Mouse (Mus musculus) limb, embryonic 13.5 days (tissue): ENCODE results near the gene Apol10b. TPM values are rescaled to one million over a fixed set of nuclear protein-coding genes. Genes with fewer than 3 reads are reported as not detected.
"Not testable (repeated sequence)": the region's sequence is repeated elsewhere in the genome, so short reads cannot be mapped to it uniquely, and the experiment has no call there.

Experiments used
- ATAC-seq: fragments of 200-750 bp; cut with Nextera tagmentation; 2 replicates; pipeline ENCODE4 v1.8.0; 2017; ENCODE audit warnings: low read depth, moderate number of reproducible peaks, moderate TSS enrichment; ENCODE audit not compliant: low FRiP score
- H3K27ac ChIP-seq: fragments of 300-500 bp; sonication (generic); 2 replicates; pipeline ENCODE4 v1.5.1; 2015; ENCODE audit warnings: inconsistent platforms, mild to moderate bottlenecking, moderate library complexity
- H3K27me3 ChIP-seq: fragments of 300-500 bp; sonication (generic); 2 replicates; pipeline ENCODE4 v1.6.1; 2015; ENCODE audit warnings: mild to moderate bottlenecking, inconsistent platforms
- H3K36me3 ChIP-seq: fragments of 300-500 bp; sonication (generic); 2 replicates; pipeline ENCODE4 v1.6.1; 2015; ENCODE audit warnings: inconsistent platforms, mild to moderate bottlenecking, moderate library complexity
- H3K4me1 ChIP-seq: fragments of 300-500 bp; sonication (generic); 2 replicates; pipeline ENCODE4 v1.6.1; 2015; ENCODE audit warnings: inconsistent platforms
- H3K4me2 ChIP-seq: fragments of 300-500 bp; sonication (generic); replicated peaks from 2 replicates; pipeline ENCODE4 v1.6.1; 2015; ENCODE audit warnings: inconsistent platforms, mild to moderate bottlenecking, moderate library complexity
- H3K4me3 ChIP-seq: fragments of 300-500 bp; sonication (generic); 2 replicates; pipeline ENCODE4 v1.5.1; 2015; ENCODE audit warnings: moderate library complexity, mild to moderate bottlenecking, inconsistent platforms
- H3K9ac ChIP-seq: fragments of 300-500 bp; sonication (generic); 2 replicates; pipeline ENCODE4 v1.6.1; 2015; ENCODE audit warnings: mild to moderate bottlenecking, inconsistent platforms
- H3K9me3 ChIP-seq: fragments of 300-500 bp; sonication (generic); 2 replicates; pipeline ENCODE4 v1.6.1; 2016; ENCODE audit warnings: inconsistent platforms
- WGBS: fragments of 180-500 bp; shearing (Covaris S2); methylation state at CpG from one replicate; pipeline ENCODE4 v1.1.7; 2015; 5-methylcytosine and 5-hydroxymethylcytosine counted together
- polyA plus RNA-seq: library from polyadenylated mRNA; unstranded; fragments of >200 nt; fragmentation: Nextera tagmentation; extraction: Ambion mirVana; gene quantifications from 2 replicates; pipeline ENCODE4 v1.2.1, GENCODE M21; 2015

Apol10b gene
- 0.08 and 0.18 TPM in 2 replicates for polyA plus RNA-seq

GRCm38 (mm10) chr15:77595961-77596360 is at the start of gene Apol10b:
Gene Apol10b, minus strand, starts transcription at chr15:77596125.
- no peaks in the 10 kb centered on the region for H3K36me3 ChIP-seq
- no peaks in the 10 kb centered on the region for H3K27me3 ChIP-seq
- H3K9me3 ChIP-seq = no peaks in the 10 kb centered on the region
- 51% methylated on average over 5 of the region's 5 CpGs for WGBS
- no peak within 1 kb of the TSS for H3K4me3 ChIP-seq
- no peaks in the 10 kb centered on the region for H3K4me1 ChIP-seq
- no peak within 1 kb of the TSS for H3K9ac ChIP-seq
- H3K27ac ChIP-seq = no peak within 1 kb of the TSS
- ATAC-seq = no peak
- no peak within 1 kb of the TSS for H3K4me2 ChIP-seq

GRCm38 (mm10) chr15:77643176-77643575 is 47.3 kb upstream of the Apol10b start, which contains the start of gene Apol11b:
Gene Apol11b, minus strand, starts transcription at chr15:77643286.
- H3K4me1 ChIP-seq, H3K27me3 ChIP-seq, H3K4me3 ChIP-seq, H3K36me3 ChIP-seq, ATAC-seq, H3K4me2 ChIP-seq, H3K27ac ChIP-seq, H3K9ac ChIP-seq, H3K9me3 ChIP-seq: not testable (repeated sequence)
- WGBS = 67% methylated on average over 2 of the region's 2 CpGs

- H3K9ac ChIP-seq, H3K36me3 ChIP-seq, ATAC-seq, H3K4me2 ChIP-seq, H3K27ac ChIP-seq, H3K4me3 ChIP-seq, H3K9me3 ChIP-seq, H3K4me1 ChIP-seq, H3K27me3 ChIP-seq: not testable (repeated sequence)
- WGBS = 80% methylated on average over 3 of the region's 3 CpGs
These were observed 33.9 kb upstream of the Apol10b start for GRCm38 (mm10) chr15:77629822-77630221.

- H3K4me3 ChIP-seq, H3K27ac ChIP-seq, H3K36me3 ChIP-seq, H3K9me3 ChIP-seq, H3K4me1 ChIP-seq, H3K4me2 ChIP-seq, H3K9ac ChIP-seq, ATAC-seq, H3K27me3 ChIP-seq: not testable (repeated sequence)
- 62% methylated on average over 9 of the region's 9 CpGs for WGBS
These were observed 32.7 kb upstream of the Apol10b start for GRCm38 (mm10) chr15:77628647-77629046.

- 66% methylated on average over 4 of the region's 4 CpGs for WGBS
- not testable (repeated sequence) for H3K4me3 ChIP-seq, H3K9ac ChIP-seq, H3K36me3 ChIP-seq, ATAC-seq, H3K27ac ChIP-seq, H3K4me1 ChIP-seq, H3K4me2 ChIP-seq, H3K9me3 ChIP-seq, H3K27me3 ChIP-seq
These were observed 30.5 kb upstream of the Apol10b start for GRCm38 (mm10) chr15:77626471-77626870.

GRCm38 (mm10) chr15:77624710-77625109 is 28.8 kb upstream of the Apol10b start:
- 85% methylated on average over 1 of the region's 1 CpGs for WGBS

GRCm38 (mm10) chr15:77606069-77606468 is 10.1 kb upstream of the Apol10b start:
- Histone ChIP-seq H3K9ac (no peak overlapping the region), H3K9me3 (no peaks in the 10 kb centered on the region), H3K4me1 (no peaks in the 10 kb centered on the region), H3K4me2 (no peak overlapping the region), H3K4me3 (no peak overlapping the region), H3K27ac (no peak overlapping the region), H3K36me3 (no peaks in the 10 kb centered on the region), H3K27me3 (no peaks in the 10 kb centered on the region)
- WGBS = 84% methylated on average over 3 of the region's 3 CpGs
- no peak for ATAC-seq

More at GRCm38 (mm10) chr15:77624710-77625109, 28.8 kb upstream of the Apol10b start:
- H3K27ac ChIP-seq = no peak overlapping the region
- no peak overlapping the region for H3K4me3 ChIP-seq
- ATAC-seq = no peak
- H3K36me3 ChIP-seq = no peaks in the 10 kb centered on the region
- no peak overlapping the region for H3K9ac ChIP-seq
- H3K4me1 ChIP-seq = no peaks in the 10 kb centered on the region
- H3K9me3 ChIP-seq = no peaks in the 10 kb centered on the region
- no peak overlapping the region for H3K4me2 ChIP-seq
- H3K27me3 ChIP-seq = no peaks in the 10 kb centered on the region

- WGBS = 56% methylated on average over 1 of the region's 1 CpGs
- Histone ChIP-seq H3K36me3 (no peaks in the 10 kb centered on the region), H3K9ac (no peak within 1 kb of the TSS), H3K4me2 (no peak within 1 kb of the TSS), H3K4me1 (no peaks in the 10 kb centered on the region), H3K4me3 (no peak within 1 kb of the TSS), H3K27me3 (no peaks in the 10 kb centered on the region), H3K27ac (no peak within 1 kb of the TSS), H3K9me3 (no peaks in the 10 kb centered on the region)
- no peak for ATAC-seq
These were observed 3.0 kb upstream of the Apol10b start, which contains the start of gene Gm36245 for GRCm38 (mm10) chr15:77598958-77599357. Gene Gm36245, plus strand, starts transcription at chr15:77599258.

GRCm38 (mm10) chr15:77598429-77598828 is 2.5 kb upstream of the Apol10b start:
- Histone ChIP-seq H3K4me3 (no peak overlapping the region), H3K9ac (no peak overlapping the region), H3K9me3 (no peaks in the 10 kb centered on the region), H3K27ac (no peak overlapping the region), H3K27me3 (no peaks in the 10 kb centered on the region), H3K4me1 (no peaks in the 10 kb centered on the region), H3K36me3 (no peaks in the 10 kb centered on the region), H3K4me2 (no peak overlapping the region)
- ATAC-seq = no peak
- 56% methylated on average over 3 of the region's 3 CpGs for WGBS

GRCm38 (mm10) chr15:77593557-77593956 is 2.4 kb downstream of the Apol10b start:
- Histone ChIP-seq H3K4me2 (no peak overlapping the region), H3K9me3 (no peaks in the 10 kb centered on the region), H3K27me3 (no peaks in the 10 kb centered on the region), H3K36me3 (no peaks in the 10 kb centered on the region), H3K4me1 (no peaks in the 10 kb centered on the region), H3K27ac (no peak overlapping the region), H3K4me3 (no peak overlapping the region), H3K9ac (no peak overlapping the region)
- no peak for ATAC-seq
- 71% methylated on average over 1 of the region's 1 CpGs for WGBS

- H3K4me1 ChIP-seq = no peaks in the 10 kb centered on the region
- no peak overlapping the region for H3K27ac ChIP-seq
- H3K36me3 ChIP-seq = no peaks in the 10 kb centered on the region
- no peak overlapping the region for H3K4me2 ChIP-seq
- WGBS = 79% methylated on average over 2 of the region's 2 CpGs
- H3K4me3 ChIP-seq = no peak overlapping the region
- no peak overlapping the region for H3K9ac ChIP-seq
- no peak for ATAC-seq
- H3K9me3 ChIP-seq = no peaks in the 10 kb centered on the region
- no peaks in the 10 kb centered on the region for H3K27me3 ChIP-seq
These were observed 5.0 kb downstream of the Apol10b start for GRCm38 (mm10) chr15:77590881-77591280.

- H3K4me2 ChIP-seq = no peak overlapping the region
- H3K27ac ChIP-seq = no peak overlapping the region
- H3K9me3 ChIP-seq = peaks cover under 1% of the 10 kb centered on the region; the same call in 1 of the 2 replicates
- no peak overlapping the region for H3K9ac ChIP-seq
- no peak for ATAC-seq
- H3K4me1 ChIP-seq = no peaks in the 10 kb centered on the region
- no peaks in the 10 kb centered on the region for H3K36me3 ChIP-seq
- H3K27me3 ChIP-seq = no peaks in the 10 kb centered on the region
- H3K4me3 ChIP-seq = no peak overlapping the region
These were observed 6.9 kb downstream of the Apol10b start for GRCm38 (mm10) chr15:77588981-77589380.

- no peak overlapping the region for H3K4me3 ChIP-seq
- no peaks in the 10 kb centered on the region for H3K36me3 ChIP-seq
- no peak for ATAC-seq
- no peaks in the 10 kb centered on the region for H3K27me3 ChIP-seq
- no peak overlapping the region for H3K4me2 ChIP-seq
- H3K9ac ChIP-seq = no peak overlapping the region
- no peak overlapping the region for H3K27ac ChIP-seq
- H3K4me1 ChIP-seq = no peaks in the 10 kb centered on the region
- H3K9me3 ChIP-seq = peaks cover 9% of the 10 kb centered on the region; the same call in 1 of the 2 replicates
These were observed 8.9 kb downstream of the Apol10b start for GRCm38 (mm10) chr15:77587026-77587425.
